Mouse (Mus musculus) 416B (cell line): ENCODE data around the gene Zdhhc6.
A peak's percentile ranks its signal among the peaks of the same experiment; 100 is the strongest.

Source experiments
- DNase-seq: peaks from one replicate; pipeline ENCODE4 v3.0.0; 2011; ENCODE audit warnings: low read depth

The Zdhhc6 gene

DNA sequence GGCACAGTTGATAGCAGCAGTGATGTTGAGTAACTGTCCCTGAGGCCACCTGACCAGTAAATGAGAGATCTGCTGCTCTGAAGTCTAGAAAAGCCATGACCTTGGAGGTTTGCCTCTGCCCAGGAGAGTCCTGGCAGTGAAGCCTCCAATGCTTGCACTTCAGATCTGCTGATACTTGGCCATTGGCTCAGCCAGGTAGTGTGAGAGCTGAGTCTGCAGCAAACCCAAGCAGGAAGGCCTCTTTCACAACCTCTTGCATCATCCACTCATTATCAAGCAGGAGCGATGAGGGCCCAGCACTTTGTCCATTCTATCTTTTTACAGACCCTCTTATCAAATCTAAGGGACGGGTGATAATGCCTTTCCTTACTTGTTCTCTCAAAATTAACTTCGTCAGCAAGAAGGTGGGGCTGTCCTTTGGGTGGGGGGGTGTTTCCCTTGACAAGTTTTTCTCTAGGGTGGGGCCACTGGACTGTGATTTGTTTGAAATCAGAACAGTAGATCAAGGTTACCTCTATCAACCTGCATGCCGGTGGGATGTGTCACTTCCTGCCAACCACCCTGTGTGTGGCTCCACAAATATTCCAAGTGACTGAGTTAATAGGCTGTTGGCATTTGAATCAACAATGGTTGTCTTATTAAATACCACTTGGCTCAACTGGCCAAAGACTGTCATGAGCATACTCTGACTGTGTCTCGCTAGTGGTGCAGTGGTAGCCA, 58.0 kb downstream of the Zdhhc6 start:
- DNase-seq, result peak; percentile 88

DNA sequence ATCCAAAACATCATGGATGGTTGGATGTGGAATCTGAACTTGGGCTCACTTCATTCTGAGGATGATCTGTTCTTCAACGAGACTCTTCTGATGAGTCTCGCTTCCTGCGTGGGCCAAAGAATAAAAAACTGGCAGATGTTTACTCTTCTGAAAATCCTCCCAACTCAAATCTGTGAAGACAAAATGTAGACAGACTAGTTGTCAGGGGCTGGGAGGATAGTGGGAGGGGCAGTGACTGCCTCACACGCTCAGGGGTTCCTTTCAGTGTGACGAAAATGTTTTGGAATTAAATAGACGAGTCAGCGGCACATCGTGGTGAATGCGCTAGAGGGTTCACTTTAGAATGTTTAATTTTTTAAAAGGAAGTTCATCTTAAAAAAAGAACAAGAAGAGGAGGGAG, 59.7 kb downstream of the Zdhhc6 start:
- no peak for DNase-seq

DNA sequence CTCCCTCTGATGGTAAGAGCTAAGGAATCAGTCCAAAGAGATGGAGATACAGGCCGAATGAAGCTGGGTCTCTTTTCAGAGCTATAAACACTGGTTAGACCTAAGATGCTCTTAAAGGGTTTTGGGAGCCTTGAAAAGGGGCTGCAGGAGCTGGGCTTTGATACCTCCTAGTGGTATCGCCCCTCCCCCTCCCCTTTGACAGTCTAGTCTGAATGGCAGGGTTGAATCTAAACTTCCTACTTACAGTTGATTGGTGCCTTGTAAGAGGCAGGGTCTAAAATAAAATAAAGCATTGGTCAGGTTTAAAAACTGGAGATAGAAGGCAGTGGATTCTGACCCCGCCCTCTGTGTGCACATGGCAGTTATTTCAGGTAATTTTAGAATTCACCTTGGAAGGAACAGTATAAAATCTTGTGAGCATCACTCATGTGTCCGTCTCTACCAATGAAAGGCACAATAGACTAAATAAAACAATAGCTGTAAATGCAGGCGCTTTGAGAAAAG, 61.3 kb downstream of the Zdhhc6 start:
- peak; percentile 92 for DNase-seq

DNA sequence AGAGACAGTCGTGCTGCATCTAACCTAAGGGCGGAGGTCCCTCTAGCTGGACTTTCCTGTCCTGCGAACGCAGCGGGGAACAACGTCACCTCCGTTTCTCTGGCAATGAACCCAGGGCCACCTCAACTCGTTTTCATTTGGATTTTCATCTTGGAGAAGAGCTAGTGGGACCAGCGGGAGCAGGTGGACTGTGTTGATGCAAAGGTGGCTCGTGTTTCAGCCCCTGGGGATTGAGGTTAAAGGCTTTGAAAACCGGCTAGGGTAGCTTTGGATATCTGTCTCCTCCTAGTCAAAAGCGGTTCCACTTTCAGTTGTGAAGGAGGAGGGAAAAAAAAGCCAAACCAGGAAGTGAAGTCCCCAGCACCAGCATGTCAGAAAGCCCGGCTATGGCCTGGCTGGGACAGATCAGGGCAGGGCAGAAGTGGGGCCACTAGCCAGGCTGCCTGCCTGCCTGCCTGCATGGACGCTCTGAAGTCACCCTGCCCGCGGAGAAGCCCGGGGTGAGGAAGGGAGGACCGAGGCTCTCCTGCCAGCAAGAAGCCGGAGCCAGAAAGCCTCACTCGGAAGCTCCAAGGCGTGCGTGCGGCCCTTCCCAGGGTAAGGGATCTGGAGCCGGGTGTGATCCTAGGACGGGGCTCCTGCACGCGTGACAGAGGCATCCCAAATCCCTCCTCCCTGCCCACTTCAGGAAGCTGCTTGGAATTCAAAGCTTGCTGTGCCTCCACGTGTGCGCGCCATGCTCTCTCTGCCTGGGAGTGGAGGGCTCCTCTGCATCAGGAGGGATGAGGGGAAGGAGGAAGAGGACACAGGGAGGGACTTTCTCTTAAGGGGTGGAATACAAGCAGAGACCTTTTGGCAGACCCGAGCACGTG, 62.0 kb downstream of the Zdhhc6 start:
- DNase-seq, result peak; percentile 85

DNA sequence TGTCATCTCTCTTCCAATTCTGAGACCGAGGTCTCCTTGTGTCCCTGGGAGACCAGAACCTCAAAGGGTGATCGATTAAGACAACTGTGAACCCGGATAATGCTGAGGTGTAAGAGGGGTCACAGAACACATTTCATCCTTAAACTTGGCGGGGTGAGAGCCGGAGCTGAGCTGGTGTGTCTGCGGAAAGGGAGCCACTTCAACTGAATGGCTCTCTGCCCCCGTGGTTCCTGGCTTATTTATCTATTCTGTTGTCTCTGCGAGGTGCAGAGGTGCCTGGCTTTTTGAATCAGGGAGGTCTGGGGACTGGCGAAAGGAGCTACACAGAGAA, 62.6 kb downstream of the Zdhhc6 start:
- DNase-seq, result no peak

DNA sequence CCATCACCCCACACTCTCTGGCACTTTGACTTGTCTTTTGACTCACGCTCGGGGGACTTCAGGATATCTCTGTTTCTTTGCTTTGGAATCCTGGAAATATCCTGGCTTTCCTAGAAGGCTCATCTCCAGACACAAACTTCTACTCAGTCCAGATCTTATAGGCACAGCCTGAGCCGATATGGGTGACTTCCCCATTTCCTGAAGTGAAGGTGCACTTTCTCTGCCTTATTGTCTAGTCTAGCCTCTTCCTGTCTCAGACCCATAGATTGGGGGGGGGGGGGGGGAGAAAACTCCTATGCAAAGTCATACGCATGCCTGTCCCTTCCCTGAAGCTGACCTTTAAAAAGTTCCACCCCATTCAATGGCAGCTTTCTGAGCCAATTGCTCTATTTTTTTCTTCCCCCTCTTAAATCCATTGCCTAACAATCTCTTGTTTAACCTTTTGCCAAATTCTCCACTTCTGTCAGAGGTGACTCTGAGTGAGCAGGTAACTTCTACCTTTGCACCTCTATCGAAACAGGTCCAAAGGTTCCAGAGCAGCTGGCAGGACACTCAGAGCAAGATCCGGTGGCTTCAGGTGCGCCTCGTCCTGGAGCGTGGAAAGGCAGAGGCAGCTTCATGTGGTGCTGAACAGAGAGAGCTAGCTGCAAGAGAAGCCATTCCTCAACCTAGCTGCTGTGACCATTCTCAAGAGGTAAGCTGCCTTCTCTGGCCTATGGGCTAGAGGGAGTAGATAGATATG, 64.3 kb downstream of the Zdhhc6 start, which contains the start of gene Acsl5:
Acsl5 (plus strand) TSS at position 556 of the 742 bp plus-strand sequence.
- DNase-seq, result no peak

DNA sequence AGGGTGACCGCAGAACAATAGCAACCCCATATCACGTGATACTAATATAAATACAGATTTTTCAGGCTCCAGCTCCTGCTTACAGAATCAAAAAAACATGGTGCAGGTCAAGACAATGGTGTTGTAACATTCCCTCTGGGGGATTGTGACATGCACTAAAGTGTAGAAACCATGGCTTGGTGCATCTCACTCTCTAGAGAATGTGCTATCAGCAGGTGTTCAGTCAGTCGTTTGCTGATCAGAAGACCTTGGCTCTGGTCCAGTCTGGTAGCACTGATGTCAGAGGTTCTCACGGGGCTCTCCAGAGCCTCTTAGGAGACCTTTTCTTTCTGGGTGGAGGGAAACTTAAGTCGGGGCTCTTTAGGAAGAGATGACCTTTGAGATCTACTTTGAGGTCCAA, 65.4 kb downstream of the Zdhhc6 start:
- DNase-seq, result no peak

DNA sequence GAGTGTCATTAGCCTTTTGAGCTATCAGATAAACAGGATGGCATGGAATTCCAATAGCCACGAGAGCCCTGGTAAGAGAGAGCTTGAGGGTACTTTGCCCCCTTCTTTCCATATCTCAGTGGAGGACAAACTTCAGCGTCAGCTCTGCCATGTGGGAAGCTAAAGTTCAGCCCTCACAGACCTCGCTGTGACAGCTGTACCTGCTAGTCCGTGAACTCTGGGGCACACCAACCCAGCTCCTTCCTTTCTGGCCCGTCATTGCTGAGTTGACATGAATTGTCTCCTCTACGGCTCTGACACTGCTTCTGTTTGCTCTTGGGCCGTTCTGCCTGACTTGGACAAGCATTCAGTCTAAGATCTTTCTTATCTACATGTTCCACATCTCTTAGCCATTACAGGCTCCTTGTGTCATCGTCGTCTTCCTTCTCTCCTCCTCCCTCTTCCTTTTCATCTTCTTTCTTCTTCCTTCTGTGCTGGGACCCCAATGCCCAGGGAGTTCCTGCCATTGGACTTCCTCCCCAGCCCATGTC, 67.8 kb downstream of the Zdhhc6 start:
- no peak for DNase-seq

DNA sequence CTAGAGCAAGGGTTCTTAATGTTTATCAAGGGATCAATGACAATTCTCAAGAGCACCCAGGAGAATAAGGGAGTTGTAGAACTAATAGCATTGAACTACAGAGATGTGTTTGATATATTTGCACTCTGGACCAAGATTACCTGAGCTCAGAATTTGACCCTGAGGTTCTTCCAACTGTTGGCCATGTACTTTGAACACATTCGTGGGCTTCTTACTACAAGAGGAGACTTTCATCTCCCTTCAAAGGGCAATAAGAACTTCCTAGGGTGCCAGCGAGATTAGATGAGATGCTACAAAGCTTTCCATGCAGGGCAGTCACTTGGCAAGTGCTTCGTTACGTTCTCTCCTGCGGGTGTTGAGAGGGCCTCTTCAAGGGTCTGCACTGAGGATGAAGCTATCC, 68.3 kb downstream of the Zdhhc6 start:
- no peak for DNase-seq

DNA sequence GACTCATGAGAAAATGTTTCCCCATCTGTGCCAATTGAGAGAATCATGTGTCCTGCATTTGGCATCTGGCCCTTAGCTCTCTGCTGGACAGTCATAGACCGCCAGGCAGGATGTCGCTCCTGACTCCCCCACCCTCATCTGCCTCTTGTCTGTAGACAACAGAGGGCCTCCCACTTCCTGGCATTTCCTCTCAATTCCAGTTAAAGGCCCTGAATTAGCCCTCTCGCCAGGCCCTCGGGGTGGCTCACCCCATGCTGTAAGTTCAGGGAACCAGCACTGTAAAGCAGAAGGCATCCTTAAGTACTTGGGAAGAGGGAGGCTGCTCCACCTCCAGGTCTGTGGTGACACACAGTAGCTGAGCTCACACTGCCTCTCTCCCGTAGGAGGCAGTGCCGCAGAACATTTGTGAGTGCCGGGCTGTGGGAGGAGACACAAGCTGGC, 71.0 kb downstream of the Zdhhc6 start:
- peak; percentile 83 for DNase-seq

DNA sequence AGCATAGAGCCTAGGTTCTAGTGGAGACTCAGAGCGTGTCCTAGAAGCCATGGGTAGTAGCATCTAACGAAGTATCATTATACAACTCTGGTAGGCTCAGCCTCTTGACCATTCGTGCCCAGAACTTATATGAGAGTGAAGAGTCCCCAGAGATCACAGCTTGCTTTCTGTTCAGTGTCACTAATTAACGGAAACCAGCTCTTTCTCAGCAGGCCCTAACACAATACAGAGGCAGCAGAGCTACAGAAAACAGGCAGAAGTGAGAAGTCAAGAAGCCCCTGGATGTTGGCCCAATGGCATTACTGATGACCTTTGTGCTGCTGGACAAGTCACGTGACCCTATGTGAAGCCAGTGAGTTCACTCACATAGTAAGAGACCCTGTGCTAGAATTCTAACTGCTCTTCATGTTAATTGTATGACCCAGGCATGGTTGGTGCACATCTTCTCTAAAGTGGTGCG, 74.6 kb downstream of the Zdhhc6 start, which contains the start of gene Gucy2g:
Gucy2g (minus strand) TSS at position 51 of the 460 bp plus-strand sequence.
- DNase-seq, result no peak

DNA sequence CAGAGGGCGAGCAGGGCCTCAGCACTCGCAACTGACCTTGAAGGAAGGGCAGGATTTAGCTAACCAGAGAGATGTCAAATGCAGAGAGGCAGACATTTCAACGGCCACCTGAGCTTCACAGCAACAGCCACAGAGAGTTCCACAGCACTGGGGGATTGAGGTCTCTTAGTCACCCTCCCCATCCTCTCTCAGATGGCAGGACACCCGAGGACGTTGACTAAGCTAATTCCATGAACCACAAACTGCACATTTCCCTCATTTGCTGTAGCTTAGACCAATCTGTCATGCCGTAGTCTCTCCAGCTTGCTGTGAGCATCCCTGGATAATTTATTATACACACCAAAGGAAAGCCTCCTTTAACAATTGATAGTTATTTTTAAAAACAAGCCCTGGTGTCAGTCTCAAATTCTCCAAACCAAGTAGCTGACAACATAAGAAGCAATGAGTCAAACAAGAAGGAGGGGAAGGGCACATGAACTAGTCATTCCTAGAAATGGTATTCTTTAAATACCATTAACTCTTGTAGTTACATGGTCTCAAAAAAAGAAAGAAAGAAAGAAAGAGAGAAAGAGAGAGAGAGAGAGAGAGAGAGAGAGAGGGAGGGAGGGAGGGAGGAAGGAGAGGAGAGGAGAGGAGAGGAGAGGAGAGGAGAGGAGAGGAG, 75.9 kb downstream of the Zdhhc6 start:
- DNase-seq, result peak; percentile 61

DNA sequence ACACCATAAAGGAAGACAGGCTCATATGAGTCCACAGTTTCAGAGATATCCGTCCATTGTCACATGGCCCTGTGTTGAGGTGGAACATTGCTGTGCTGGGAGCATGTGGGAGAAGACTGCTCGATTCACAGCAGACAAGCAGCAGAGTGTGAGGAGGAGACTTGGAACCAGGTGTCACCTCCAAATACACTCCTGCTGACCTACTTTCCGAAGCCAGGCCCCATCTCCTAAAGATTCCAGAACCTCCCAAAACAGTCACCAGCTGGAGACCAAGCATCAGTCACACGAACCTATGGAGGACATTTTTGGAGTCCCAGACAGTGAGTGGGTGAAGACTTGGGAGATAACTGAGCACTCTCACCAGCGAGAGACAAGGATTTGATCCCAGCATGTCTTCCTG, 79.3 kb downstream of the Zdhhc6 start:
- DNase-seq, result no peak

DNA sequence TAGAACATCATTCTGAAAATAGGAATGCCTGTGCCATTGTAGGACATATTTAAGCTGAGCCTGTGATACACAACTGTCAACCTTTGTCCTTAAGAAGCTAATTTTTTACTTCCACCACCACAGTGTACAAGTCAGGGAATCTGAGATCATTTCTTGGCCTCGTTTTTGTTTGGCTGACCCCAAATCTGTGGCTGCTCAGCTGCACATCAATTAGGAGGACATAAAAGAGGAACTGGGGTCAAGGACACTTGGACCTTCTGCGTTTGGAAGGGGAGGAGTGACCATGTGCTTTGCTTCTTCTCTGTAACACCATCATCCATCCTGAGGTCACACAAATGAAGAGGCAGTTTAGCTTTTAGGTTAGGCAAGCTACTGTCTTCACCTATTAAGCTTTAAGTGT, 79.8 kb downstream of the Zdhhc6 start:
- DNase-seq, result peak; percentile 59

DNA sequence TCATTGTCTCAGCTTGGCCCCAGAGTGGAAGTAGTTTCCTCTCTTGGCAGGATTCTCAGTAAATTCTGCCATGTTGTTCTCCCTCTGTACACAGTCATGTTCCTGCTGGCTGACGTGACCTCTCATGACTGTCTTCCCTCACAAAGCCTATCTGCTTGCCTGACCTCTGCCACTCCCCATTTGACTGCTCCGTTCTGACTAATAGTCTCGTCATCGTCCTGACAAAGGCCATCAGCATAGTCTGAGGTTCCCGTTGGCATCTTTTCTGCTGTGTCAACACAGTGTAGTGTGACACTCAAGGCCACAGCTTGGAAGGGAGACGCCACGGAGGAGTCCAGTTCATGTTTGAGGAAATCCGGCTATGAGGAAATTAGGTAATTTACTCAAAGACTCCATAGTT, 83.7 kb downstream of the Zdhhc6 start:
- peak; percentile 98 for DNase-seq

DNA sequence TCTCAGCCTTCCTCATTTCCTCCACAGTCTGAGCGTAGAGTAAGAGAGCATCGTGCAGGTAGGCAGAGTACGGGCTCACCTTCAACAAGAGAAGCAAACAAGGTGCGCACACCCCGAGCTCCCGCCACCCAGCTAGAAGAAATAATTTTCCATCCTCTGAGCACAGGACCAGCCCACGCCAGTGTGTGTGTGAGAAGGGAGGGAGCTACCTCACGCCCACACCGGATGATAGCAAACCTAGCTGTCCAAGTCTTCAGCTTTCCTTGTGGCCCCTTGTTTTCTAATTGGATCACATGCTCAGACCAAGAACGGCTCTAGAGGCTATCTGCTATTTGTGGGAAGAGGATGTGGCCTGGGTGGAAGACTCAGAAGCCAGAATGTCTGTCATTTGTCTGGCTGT, 84.8 kb downstream of the Zdhhc6 start:
- DNase-seq, result no peak

DNA sequence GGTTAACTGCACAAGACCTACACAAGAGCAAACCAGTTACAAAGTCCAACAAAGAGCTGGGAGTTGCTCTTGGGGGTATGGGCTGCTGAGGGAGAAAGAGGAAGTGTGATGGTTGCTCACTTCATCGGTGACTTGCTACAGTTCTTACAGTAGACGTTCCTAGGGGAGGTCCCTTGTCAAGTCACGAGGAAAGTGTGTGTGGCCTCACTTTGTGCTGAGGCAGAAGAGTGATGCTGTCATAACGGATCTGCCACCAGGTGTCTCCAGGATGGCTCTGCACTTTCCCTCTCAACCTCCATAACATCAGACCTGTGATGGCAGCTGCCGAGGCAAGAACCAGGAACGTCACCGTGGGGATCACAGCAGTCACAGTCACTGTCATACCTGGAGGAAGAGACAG, 88.7 kb downstream of the Zdhhc6 start:
- DNase-seq, result peak; percentile 43

DNA sequence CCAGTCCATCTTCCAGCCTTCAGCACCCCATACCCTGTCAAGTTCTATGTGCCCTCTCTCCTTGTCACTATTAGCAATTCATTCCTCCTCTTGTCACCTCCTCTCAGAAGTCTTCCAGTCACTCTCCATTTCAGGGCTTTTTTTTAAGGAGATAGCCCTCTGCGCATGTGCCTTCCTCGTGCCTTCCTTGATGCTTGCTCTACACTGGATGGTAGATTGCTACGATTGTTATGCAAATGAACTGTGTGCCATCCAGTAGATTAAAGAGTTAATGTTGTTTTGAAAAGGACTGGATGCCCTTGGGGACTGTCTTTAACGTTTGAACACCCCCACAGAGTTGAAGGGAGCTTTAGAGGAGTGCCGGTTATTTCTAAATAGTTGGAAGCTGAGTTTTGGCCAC, 89.2 kb downstream of the Zdhhc6 start:
- DNase-seq, result no peak

DNA sequence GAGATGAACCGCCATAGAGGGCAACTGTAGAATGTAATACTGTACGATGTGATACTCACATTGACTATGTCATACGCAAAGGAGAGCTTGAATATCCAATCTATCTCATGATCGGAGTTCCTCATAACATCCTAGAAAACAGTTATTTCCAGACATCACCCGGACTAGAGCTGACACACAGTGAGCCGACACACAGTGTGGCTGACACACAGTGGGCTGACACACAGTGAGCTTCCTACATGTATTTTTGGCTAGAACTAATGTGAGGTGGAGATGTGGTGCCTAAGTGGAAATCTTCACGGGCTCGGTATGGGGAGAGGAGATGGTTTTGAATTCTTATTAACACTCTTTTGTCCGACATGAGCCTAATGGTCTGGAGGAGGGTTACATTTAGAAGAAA, 93.6 kb downstream of the Zdhhc6 start:
- DNase-seq, result no peak
